Mouse (Mus musculus) liver, embryonic 16.5 days (tissue): ENCODE measurements around the gene Sowaha. TPM values are rescaled to one million over a fixed set of nuclear protein-coding genes. Genes with fewer than 3 reads are reported as not detected.

Experiments used
- ATAC-seq: fragments of 200-750 bp; cut with Nextera tagmentation; 2 replicates; pipeline ENCODE4 v1.8.0; 2017; ENCODE audit warnings: low read depth, mild to moderate bottlenecking, moderate number of reproducible peaks, moderate library complexity
- H3K27ac ChIP-seq: fragments of 300-500 bp; sonication (generic); 2 replicates; pipeline ENCODE4 v1.5.1; 2014; ENCODE audit warnings: mild to moderate bottlenecking, low read length
- H3K27me3 ChIP-seq: fragments of 300-500 bp; sonication (generic); 2 replicates; pipeline ENCODE4 v1.6.1; 2014; ENCODE audit warnings: low read depth, low read length, mixed read lengths; ENCODE audit not compliant: control insufficient read depth, insufficient read depth
- H3K36me3 ChIP-seq: fragments of 300-500 bp; sonication (generic); 2 replicates; pipeline ENCODE4 v1.6.1; 2014; ENCODE audit warnings: mild to moderate bottlenecking; ENCODE audit not compliant: control insufficient read depth, insufficient read depth
- H3K4me1 ChIP-seq: fragments of 300-500 bp; sonication (generic); 2 replicates; pipeline ENCODE4 v1.6.1; 2014; ENCODE audit warnings: low read depth, low read length, mixed read lengths; ENCODE audit not compliant: control insufficient read depth
- H3K4me2 ChIP-seq: fragments of 300-500 bp; sonication (generic); 2 replicates; pipeline ENCODE4 v1.6.1; 2014; ENCODE audit warnings: low read depth, low read length, mixed read lengths
- H3K4me3 ChIP-seq: fragments of 300-500 bp; sonication (generic); 2 replicates; pipeline ENCODE4 v1.5.1; 2014; ENCODE audit warnings: low read depth, mild to moderate bottlenecking, low read length
- H3K9ac ChIP-seq: fragments of 300-500 bp; sonication (generic); 2 replicates; pipeline ENCODE4 v1.6.1; 2014; ENCODE audit warnings: low read depth, low read length
- H3K9me3 ChIP-seq: fragments of 300-500 bp; sonication (generic); replicated peaks from 2 replicates; pipeline ENCODE4 v1.6.1; 2016; ENCODE audit warnings: low read length; ENCODE audit not compliant: control insufficient read depth
- WGBS: fragments of 180-500 bp; shearing (Covaris S2); extraction: QIAGEN DNeasy Blood & Tissue Kit; methylation state at CpG from one replicate; pipeline ENCODE4 v1.1.7; 2014; ENCODE audit not compliant: insufficient replicate concordance; 5-methylcytosine and 5-hydroxymethylcytosine counted together
- polyA plus RNA-seq: library from polyadenylated mRNA; unstranded; fragments of >200 nt; fragmentation: Nextera tagmentation; extraction: Ambion mirVana; gene quantifications from 2 replicates; pipeline ENCODE4 v1.2.1, GENCODE M21; 2015

Gene Sowaha
- polyA plus RNA-seq, 1 experiment from 2014 or later: 15.9 TPM

- WGBS: 55% methylated on average over 3 of the region's 3 CpGs
- no peak overlapping the region for H3K27ac ChIP-seq
- no peaks in the 10 kb centered on the region for H3K4me1 ChIP-seq
- H3K9me3 ChIP-seq: no peaks in the 10 kb centered on the region
- H3K36me3 ChIP-seq: no peaks in the 10 kb centered on the region
- no peak overlapping the region for H3K4me3 ChIP-seq
- no peaks in the 10 kb centered on the region for H3K27me3 ChIP-seq
- H3K9ac ChIP-seq: no peak overlapping the region
- no peak; the same call in 1 of the 2 replicates for ATAC-seq
- H3K4me2 ChIP-seq: no peak overlapping the region
These were observed 13.3 kb upstream of the Sowaha start for GRCm38 (mm10) chr11:53493243-53493955.

- no peak for ATAC-seq
- peaks cover 4% of the 10 kb centered on the region for H3K4me1 ChIP-seq
- no peak overlapping the region for H3K27ac ChIP-seq
- no peak overlapping the region for H3K4me3 ChIP-seq
- 20% methylated on average over 8 of the region's 8 CpGs for WGBS
- no peaks in the 10 kb centered on the region for H3K9me3 ChIP-seq
- no peak overlapping the region for H3K9ac ChIP-seq
- H3K4me2 ChIP-seq: no peak overlapping the region
- H3K36me3 ChIP-seq: no peaks in the 10 kb centered on the region
- H3K27me3 ChIP-seq: peaks cover 8% of the 10 kb centered on the region
These were observed 11.9 kb upstream of the Sowaha start for GRCm38 (mm10) chr11:53491954-53492401.

- 78% methylated on average over 9 of the region's 9 CpGs for WGBS
- no peaks in the 10 kb centered on the region for H3K9me3 ChIP-seq
These were observed 9.3 kb upstream of the Sowaha start for GRCm38 (mm10) chr11:53489421-53489820.

GRCm38 (mm10) chr11:53489007-53489406 is 8.9 kb upstream of the Sowaha start:
- ATAC-seq: no peak
- H3K9me3 ChIP-seq: no peaks in the 10 kb centered on the region
- no peaks in the 10 kb centered on the region for H3K36me3 ChIP-seq
- no peak overlapping the region for H3K4me2 ChIP-seq
- no peak overlapping the region for H3K4me3 ChIP-seq
- H3K27ac ChIP-seq: no peak overlapping the region
- H3K27me3 ChIP-seq: peaks cover 18% of the 10 kb centered on the region
- 86% methylated on average over 5 of the region's 5 CpGs for WGBS
- peaks cover 20% of the 10 kb centered on the region for H3K4me1 ChIP-seq
- no peak overlapping the region for H3K9ac ChIP-seq

More at GRCm38 (mm10) chr11:53489421-53489820, 9.3 kb upstream of the Sowaha start:
- Histone ChIP-seq H3K9ac (no peak overlapping the region), H3K4me1 (peaks cover 16% of the 10 kb centered on the region), H3K27ac (no peak overlapping the region), H3K4me3 (no peak overlapping the region), H3K27me3 (peaks cover 18% of the 10 kb centered on the region), H3K4me2 (no peak overlapping the region), H3K36me3 (no peaks in the 10 kb centered on the region)
- ATAC-seq: no peak

GRCm38 (mm10) chr11:53486822-53487594 is 6.9 kb upstream of the Sowaha start:
- no peak overlapping the region for H3K27ac ChIP-seq
- 0 out of 2 replicates have a peak overlapping the region, but pooled peaks have one; percentile 5 for H3K9ac ChIP-seq
- no peak for ATAC-seq
- H3K9me3 ChIP-seq: no peaks in the 10 kb centered on the region
- peak overlapping the region; percentile 4; the same call in 1 of the 2 replicates for H3K4me3 ChIP-seq
- no peaks in the 10 kb centered on the region for H3K36me3 ChIP-seq
- H3K4me2 ChIP-seq: peak overlapping the region; percentile 32
- H3K27me3 ChIP-seq: peaks cover 18% of the 10 kb centered on the region
- WGBS: 12% methylated on average over 27 of the region's 27 CpGs
- H3K4me1 ChIP-seq: peaks cover 37% of the 10 kb centered on the region

GRCm38 (mm10) chr11:53486351-53486750 is 6.3 kb upstream of the Sowaha start:
- Histone ChIP-seq H3K36me3 (no peaks in the 10 kb centered on the region), H3K4me3 (no peak overlapping the region), H3K27me3 (peaks cover 18% of the 10 kb centered on the region), H3K4me1 (peaks cover 44% of the 10 kb centered on the region), H3K9ac (no peak overlapping the region), H3K27ac (no peak overlapping the region), H3K4me2 (no peak overlapping the region), H3K9me3 (no peaks in the 10 kb centered on the region)
- ATAC-seq: no peak
- WGBS: 68% methylated on average over 3 of the region's 3 CpGs

GRCm38 (mm10) chr11:53485719-53486118 is 5.6 kb upstream of the Sowaha start:
- Histone ChIP-seq H3K27me3 (peaks cover 18% of the 10 kb centered on the region), H3K4me2 (no peak overlapping the region), H3K4me3 (no peak overlapping the region), H3K4me1 (peaks cover 46% of the 10 kb centered on the region), H3K9ac (no peak overlapping the region), H3K36me3 (no peaks in the 10 kb centered on the region), H3K27ac (no peak overlapping the region), H3K9me3 (no peaks in the 10 kb centered on the region)
- 38% methylated on average over 3 of the region's 3 CpGs for WGBS
- no peak for ATAC-seq

- H3K27me3 ChIP-seq: peaks cover 36% of the 10 kb centered on the region
- 27% methylated on average over 9 of the region's 9 CpGs for WGBS
- H3K9me3 ChIP-seq: no peaks in the 10 kb centered on the region
- peak overlapping the region; percentile 56 for H3K4me2 ChIP-seq
- H3K9ac ChIP-seq: peak overlapping the region; percentile 64
- H3K4me3 ChIP-seq: peak overlapping the region; percentile 39
- peaks cover 64% of the 10 kb centered on the region for H3K4me1 ChIP-seq
- peak; percentile 80 for ATAC-seq
- H3K36me3 ChIP-seq: no peaks in the 10 kb centered on the region
- peak overlapping the region; percentile 98 for H3K27ac ChIP-seq
These were observed 3.3 kb upstream of the Sowaha start for GRCm38 (mm10) chr11:53483159-53483891.
